Mouse (Mus musculus) T-helper 2 cell (primary cell): ENCODE measurements at regions not wholly inside any gene's neighbourhood (a gene's known extent, or its start where the extent isn't known, plus 50 kb on each side); places are given as distances from the start of the nearest gene placed in this dataset.

Experiments used
- in situ Hi-C: fragments of 300-600 bp; cut with MboI, MseI; formaldehyde crosslinking; loops from one replicate; pipeline ENCODE4 v1.15.1; 2025; ENCODE audit warnings: high pct_unique_total_duplicates

GRCm38 (mm10) chr14:8946851-8947625 lies 281.0 kb upstream of the 4930452B06Rik start:
- in situ Hi-C loops: no loop called here

- in situ Hi-C loops: loop anchor here (5.0 kb wide), 1 partner anchor 88 kb away; no protein-coding TSS in a partner anchor
Measured at GRCm38 (mm10) chr14:8935121-8935520, 269.1 kb upstream of the 4930452B06Rik start.
